Mouse (Mus musculus) stomach, embryonic 16.5 days (tissue): ENCODE results near the gene Gm29427. TPM values are rescaled to one million over a fixed set of nuclear protein-coding genes. Genes with fewer than 3 reads are reported as not detected.

Source experiments
- ATAC-seq: fragments of 200-750 bp; cut with Nextera tagmentation; 2 replicates; pipeline ENCODE4 v1.8.0; 2017; ENCODE audit warnings: moderate number of reproducible peaks, moderate TSS enrichment; ENCODE audit not compliant: insufficient read depth, low FRiP score
- H3K27ac ChIP-seq: fragments of 300-500 bp; sonication (generic); 2 replicates; pipeline ENCODE4 v1.5.1; 2014; ENCODE audit warnings: low read length
- H3K27me3 ChIP-seq: fragments of 300-500 bp; sonication (generic); 2 replicates; pipeline ENCODE4 v1.6.1; 2014; ENCODE audit warnings: low read length, control low read depth, mixed read lengths; ENCODE audit not compliant: control insufficient read depth, insufficient read depth
- H3K36me3 ChIP-seq: fragments of 300-500 bp; sonication (generic); 2 replicates; pipeline ENCODE4 v1.6.1; 2014; ENCODE audit warnings: low read length; ENCODE audit not compliant: control insufficient read depth, insufficient read depth
- H3K4me1 ChIP-seq: fragments of 300-500 bp; sonication (generic); 2 replicates; pipeline ENCODE4 v1.6.1; 2014; ENCODE audit warnings: low read length, control low read depth, mixed read lengths; ENCODE audit not compliant: control insufficient read depth, insufficient read depth
- H3K4me2 ChIP-seq: fragments of 300-500 bp; sonication (generic); 2 replicates; pipeline ENCODE4 v1.6.1; 2014; ENCODE audit warnings: low read depth, low read length, mixed read lengths
- H3K4me3 ChIP-seq: fragments of 300-500 bp; sonication (generic); replicated peaks from 2 replicates; pipeline ENCODE4 v1.5.1; 2014; ENCODE audit warnings: mild to moderate bottlenecking, low read length
- H3K9ac ChIP-seq: fragments of 300-500 bp; sonication (generic); 2 replicates; pipeline ENCODE4 v1.6.1; 2014; ENCODE audit warnings: low read length
- H3K9me3 ChIP-seq: fragments of 300-500 bp; sonication (generic); replicated peaks from 2 replicates; pipeline ENCODE4 v1.6.1; 2016; ENCODE audit warnings: low read length, control low read depth; ENCODE audit not compliant: control insufficient read depth
- WGBS: fragments of 180-500 bp; shearing (Covaris S2); extraction: QIAGEN DNeasy Blood & Tissue Kit; methylation state at CpG from one replicate; pipeline ENCODE4 v1.1.7; 2014; 5-methylcytosine and 5-hydroxymethylcytosine counted together
- polyA plus RNA-seq: library from polyadenylated mRNA; unstranded; fragments of >200 nt; fragmentation: Nextera tagmentation; extraction: Ambion mirVana; gene quantifications from 2 replicates; pipeline ENCODE4 v1.2.1, GENCODE M21; 2015

The Gm29427 gene
- polyA plus RNA-seq, 1 experiment from 2014 or later: 0.09 TPM

DNA sequence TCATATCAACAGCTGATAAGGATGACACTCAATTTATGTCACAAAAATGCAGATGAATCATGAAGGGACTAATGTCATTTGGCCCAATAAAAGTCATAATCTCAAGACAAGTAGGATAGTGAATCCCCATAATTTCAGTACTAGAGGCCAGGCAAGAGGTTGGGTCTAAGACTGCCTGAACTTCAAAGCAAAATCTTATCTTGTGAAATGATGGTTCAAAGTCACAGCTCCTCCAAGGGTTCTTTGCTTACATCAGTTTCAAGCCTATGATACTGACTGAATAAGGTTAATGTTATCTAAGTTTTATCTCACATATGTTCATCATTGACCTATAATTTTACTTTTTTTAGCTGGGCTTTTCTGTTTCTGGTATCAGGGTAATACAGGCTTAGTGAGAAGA, 74.6 kb downstream of the Gm29427 start:
- Histone ChIP-seq H3K9ac (no peak overlapping the region), H3K4me1 (no peaks in the 10 kb centered on the region), H3K27ac (no peak overlapping the region), H3K9me3 (no peaks in the 10 kb centered on the region), H3K4me2 (no peak overlapping the region), H3K27me3 (no peaks in the 10 kb centered on the region), H3K36me3 (no peaks in the 10 kb centered on the region), H3K4me3 (no peak overlapping the region)
- ATAC-seq: no peak

DNA sequence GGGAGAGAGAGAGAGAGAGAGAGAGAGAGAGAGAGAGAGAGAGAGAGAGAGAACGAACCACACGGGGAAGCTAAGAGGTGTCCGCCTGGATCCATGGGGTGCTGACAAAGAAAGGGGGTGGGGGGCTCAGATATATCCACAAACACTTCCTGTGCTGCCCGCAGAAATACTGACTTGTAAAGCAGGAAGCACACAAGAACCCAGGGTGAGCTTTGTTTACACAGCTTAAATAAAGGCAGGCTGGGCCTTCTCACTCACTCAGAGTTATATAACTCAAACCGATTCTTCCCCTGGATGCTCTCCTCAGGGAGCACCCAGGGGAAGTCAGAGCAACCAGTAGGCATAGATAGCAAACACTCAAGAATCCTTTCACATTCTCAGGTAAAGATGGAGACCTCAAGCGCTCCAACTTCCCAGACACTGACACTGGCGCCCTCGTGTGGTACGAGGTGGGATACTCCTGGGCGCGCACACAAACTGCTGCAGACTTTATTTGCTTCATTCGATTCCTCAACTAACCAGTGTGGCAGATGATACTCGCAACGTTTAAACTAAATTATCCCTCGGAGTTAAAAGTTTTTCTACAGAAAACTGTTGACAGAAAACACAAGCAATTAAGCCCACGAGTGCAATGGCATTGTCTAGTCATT, 81.7 kb downstream of the Gm29427 start:
- ATAC-seq: peak; percentile 50; the same call in 1 of the 2 replicates
- Histone ChIP-seq H3K9ac (no peak overlapping the region; the same call in 1 of the 2 replicates), H3K27me3 (no peaks in the 10 kb centered on the region), H3K4me3 (peak overlapping the region; percentile 14; the same call in 1 of the 2 replicates), H3K27ac (no peak overlapping the region), H3K4me1 (0 out of 2 replicates have a peak, but pooled peaks cover 2% of the 10 kb centered on the region), H3K36me3 (no peaks in the 10 kb centered on the region), H3K4me2 (peak overlapping the region; percentile 40), H3K9me3 (no peaks in the 10 kb centered on the region)
- WGBS: 24% methylated on average over 16 of the region's 16 CpGs

DNA sequence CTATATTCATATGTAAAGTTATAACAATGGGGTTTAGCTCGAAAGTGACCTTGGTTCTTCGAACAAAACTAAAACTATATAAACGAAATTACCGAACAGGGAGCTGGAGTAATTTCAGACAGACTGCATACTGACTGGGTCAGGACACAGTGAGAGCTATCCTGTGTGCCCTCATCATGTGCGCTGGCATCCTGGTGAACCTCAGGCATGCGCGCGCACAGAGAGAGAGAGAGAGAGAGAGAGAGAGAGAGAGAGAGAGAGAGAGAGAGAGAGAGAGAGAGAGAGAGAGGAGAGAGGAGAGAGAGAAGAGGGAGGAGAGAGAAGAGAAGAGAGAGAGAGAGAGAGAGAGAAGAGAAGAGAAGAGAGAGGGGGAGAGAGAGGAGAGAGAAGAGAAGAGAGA, 82.3 kb downstream of the Gm29427 start:
- 80% methylated on average over 8 of the region's 8 CpGs for WGBS
- no peaks in the 10 kb centered on the region for H3K36me3 ChIP-seq

GRCm38 (mm10) chr1:130629521-130629920, 86.1 kb downstream of the Gm29427 start, which contains the start of gene Zp3r:
TSS of gene Zp3r (minus strand) at chr1:130629621.
- H3K4me2 ChIP-seq: no peak within 1 kb of the TSS

More for the DNA sequence above, 82.3 kb downstream of the Gm29427 start:
- Histone ChIP-seq H3K4me3 (no peak overlapping the region), H3K27ac (no peak overlapping the region), H3K9ac (no peak overlapping the region), H3K4me2 (no peak overlapping the region), H3K27me3 (no peaks in the 10 kb centered on the region), H3K4me1 (0 out of 2 replicates have a peak, but pooled peaks cover 2% of the 10 kb centered on the region), H3K9me3 (no peaks in the 10 kb centered on the region)
- no peak for ATAC-seq

More at GRCm38 (mm10) chr1:130629521-130629920, 86.1 kb downstream of the Gm29427 start, which contains the start of gene Zp3r:
- Histone ChIP-seq H3K36me3 (no peaks in the 10 kb centered on the region), H3K9me3 (no peaks in the 10 kb centered on the region), H3K9ac (no peak within 1 kb of the TSS), H3K27ac (no peak within 1 kb of the TSS), H3K4me3 (no peak within 1 kb of the TSS), H3K27me3 (no peaks in the 10 kb centered on the region), H3K4me1 (0 out of 2 replicates have a peak, but pooled peaks cover 2% of the 10 kb centered on the region)
- no peak for ATAC-seq
- 91% methylated on average over 2 of the region's 2 CpGs for WGBS

Other genes starting within 250 kb of the Gm29427 start
- 0.17 TPM in 1 of 2 replicates, not detected in the other for gene Zp3r, start 86.2 kb downstream of the Gm29427 start, polyA plus RNA-seq
- 0.45 and 0.81 TPM in 2 replicates for gene C4bp, start 54.2 kb downstream of the Gm29427 start, polyA plus RNA-seq
- gene Yod1, start 1.5 kb upstream of the Gm29427 start, polyA plus RNA-seq: 14.9 and 15.8 TPM in 2 replicates
- 11.3 and 11.6 TPM in 2 replicates for gene Pfkfb2, start 13.5 kb upstream of the Gm29427 start, polyA plus RNA-seq
- gene AA986860, start 16.2 kb upstream of the Gm29427 start, polyA plus RNA-seq: 44.2 and 52.0 TPM in 2 replicates
- gene Fcamr, start 85.1 kb upstream of the Gm29427 start, polyA plus RNA-seq: 0.42 and 0.56 TPM in 2 replicates
- gene Pigr, start 110.9 kb upstream of the Gm29427 start, polyA plus RNA-seq: 0.34 and 0.70 TPM in 2 replicates
- 0.40 TPM in 1 of 2 replicates, not detected in the other for gene Fcmr, start 149.9 kb upstream of the Gm29427 start, polyA plus RNA-seq
- not detected in 2 replicates for gene Il24, start 171.7 kb upstream of the Gm29427 start, polyA plus RNA-seq
- not detected in 2 replicates for gene Il20, start 195.7 kb upstream of the Gm29427 start, polyA plus RNA-seq
- gene Il19, start 224.3 kb upstream of the Gm29427 start, polyA plus RNA-seq: not detected in 2 replicates